Comparison of ENCODE assay signal across 9 mouse cellular contexts in the genomic region with DNA sequence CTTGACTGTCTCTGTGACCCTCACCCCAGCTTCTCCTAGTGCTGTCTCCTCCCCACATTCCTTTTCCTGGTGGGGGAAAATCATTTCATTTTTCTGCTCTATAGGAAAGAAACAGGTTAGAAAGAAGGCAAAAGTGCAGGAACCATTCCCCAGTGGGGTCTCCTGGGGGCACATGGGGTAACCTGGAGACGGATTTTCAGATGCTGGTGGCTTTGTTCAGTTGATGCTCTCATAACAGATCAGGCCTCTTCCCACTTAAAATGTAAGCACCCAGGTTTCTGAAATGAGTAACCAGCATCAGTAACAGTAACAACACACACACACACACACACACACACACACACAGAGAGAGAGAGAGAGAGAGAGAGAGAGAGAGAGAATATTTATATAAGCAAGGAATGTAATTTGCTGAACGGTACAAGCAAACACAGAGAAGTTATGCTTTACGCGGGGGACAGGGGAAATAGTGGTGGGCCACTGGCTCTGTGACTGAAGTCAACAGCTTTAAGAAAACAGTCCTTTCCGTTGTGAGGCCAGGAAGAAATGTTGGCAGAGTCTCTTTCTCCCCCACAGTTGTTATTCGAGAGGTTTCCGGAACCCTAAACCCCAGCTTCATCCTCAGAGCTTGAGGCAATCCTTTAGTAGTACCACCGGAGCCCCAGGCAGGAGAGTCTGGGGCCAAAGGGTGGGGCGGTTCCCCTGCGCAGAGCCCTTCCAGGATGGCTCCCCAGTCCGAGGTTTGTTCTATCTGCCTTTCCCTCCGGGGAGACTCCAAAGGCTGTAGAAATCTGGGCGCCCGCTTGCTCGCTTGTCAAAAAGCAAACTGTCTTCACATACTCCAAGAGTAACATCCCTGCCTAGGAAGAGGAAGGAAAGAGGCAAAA. TPM values are rescaled to one million over a fixed set of nuclear protein-coding genes. Genes with fewer than 3 reads are reported as not detected.
DNase-seq lines count a peak whose midpoint lies in the region; ATAC-seq and TF ChIP-seq lines count a peak whose summit lies in the region.
"Had no signal": no experiment of that assay in that cellular context is flagged by ENCODE, and none has a peak within 500 bp of the region (broad histone marks: within the 10 kb centered on the region; RNA-seq: fewer than 3 reads in every experiment).

No protein-coding gene starts in this region.

- no peaks in the 10 kb centered on the region for H3K36me3 ChIP-seq in CH12.LX (replicated peaks in 1 of 2; ENCODE audit: control insufficient read depth in 1 of 2, insufficient read depth in 1 of 2, low read length in 1 of 2)
- no peaks in the 10 kb centered on the region for H3K36me3 ChIP-seq in forebrain, postnatal 0 days (ENCODE audit: insufficient read depth)
- H3K36me3 ChIP-seq in midbrain, embryonic 10.5 days, result no peaks in the 10 kb centered on the region

- no peak for ATAC-seq in forebrain, postnatal 0 days
- no peak for ATAC-seq in activated CD4-positive, CD25-positive, alpha-beta regulatory T cell, adult 4 months
- ATAC-seq: Patski had no signal

- peaks cover 19% of the 10 kb centered on the region for H3K9me3 ChIP-seq in CH12.LX (replicated peaks; ENCODE audit: low read length)
- H3K9me3 ChIP-seq in forebrain, postnatal 0 days (ENCODE audit: low read length), result no peaks in the 10 kb centered on the region
- H3K9me3 ChIP-seq in midbrain, embryonic 10.5 days (replicated peaks), result no peaks in the 10 kb centered on the region

- TF ChIP-seq POLR2A in CH12.LX (IDR thresholded peaks at IDR 0.05; ENCODE audit: low read depth, low read length), result no peak

- peak overlapping the region; percentile 79 for H3K4me2 ChIP-seq in CH12.LX (ENCODE audit: insufficient read depth, low read depth, poor library complexity, severe bottlenecking)
- H3K4me2 ChIP-seq in forebrain, postnatal 0 days (ENCODE audit: low read depth), result peak overlapping the region; percentile 87

- no peak overlapping the region for H3K9ac ChIP-seq in CH12.LX (ENCODE audit: insufficient read depth, low read depth)
- peak overlapping the region; percentile 71 for H3K9ac ChIP-seq in forebrain, postnatal 0 days

- dilution Hi-C loops in CH12.LX (cut with MboI; ENCODE audit: extremely low pct_ligation_motif_present, extremely low pct_unique_long_range_greater_than_20kb, low sequenced_read_pairs), result no loop called here

- no peak overlapping the region for H3K4me3 ChIP-seq in CH12.LX (replicated peaks in 1 of 3; ENCODE audit: low read depth in 2 of 3, low read length in 2 of 3, poor library complexity in 1 of 3)
- H3K4me3 ChIP-seq in forebrain, postnatal 0 days (ENCODE audit: low read depth, low read length), result peak overlapping the region; percentile 44
- peak overlapping the region; percentile 58 for H3K4me3 ChIP-seq in midbrain, embryonic 10.5 days

- in situ Hi-C loops in CH12.LX (cut with MboI; ENCODE audit: low pct_ligation_motif_present, low pct_unique_long_range_greater_than_20kb, low sequenced_read_pairs), result no loop called here

- peaks cover 0 to 2% of the 10 kb centered on the region in 2 experiments; a peak in 2 of 4 replicates for H3K4me1 ChIP-seq in CH12.LX (ENCODE audit: control insufficient read depth in 1 of 2, insufficient read depth in 2 of 2)
- H3K4me1 ChIP-seq in forebrain, postnatal 0 days (ENCODE audit: insufficient read depth), result no peaks in the 10 kb centered on the region
- peaks cover 55% of the 10 kb centered on the region for H3K4me1 ChIP-seq in midbrain, embryonic 10.5 days

- no peak for TF ChIP-seq CTCF in CH12.LX (conservative IDR thresholded peaks at IDR 0.05 in 1 of 2, IDR thresholded peaks at IDR 0.05 in 1 of 2; ENCODE audit: low read depth in 2 of 2, low read length in 2 of 2)
- no peak for TF ChIP-seq CTCF in forebrain, postnatal 0 days (IDR thresholded peaks at IDR 0.05; ENCODE audit: low read depth)

- no peak for TF ChIP-seq RAD21 in CH12.LX (IDR thresholded peaks at IDR 0.05; ENCODE audit: low read depth, low read length)

- H3K79me2 ChIP-seq in CH12.LX (replicated peaks; ENCODE audit: control insufficient read depth, extremely low read depth, insufficient read depth, poor library complexity, severe bottlenecking), result no peaks in the 10 kb centered on the region

- peaks cover 2% of the 10 kb centered on the region for H3K27me3 ChIP-seq in CH12.LX (replicated peaks)
- H3K27me3 ChIP-seq in forebrain, postnatal 0 days (ENCODE audit: insufficient read depth, low read length), result peaks cover 14% of the 10 kb centered on the region; the same call in 1 of the 2 replicates
- H3K27me3 ChIP-seq in midbrain, embryonic 10.5 days (ENCODE audit: low read depth, poor library complexity, severe bottlenecking), result peaks cover 100% of the 10 kb centered on the region

- no peak overlapping the region for H3K27ac ChIP-seq in CH12.LX (ENCODE audit: insufficient read depth, low read depth)
- H3K27ac ChIP-seq in forebrain, postnatal 0 days (ENCODE audit: low read depth, low read length), result peak overlapping the region; percentile 85
- peak overlapping the region; percentile 86 for H3K27ac ChIP-seq in midbrain, embryonic 10.5 days (replicated peaks)
- H3K27ac ChIP-seq: macrophage had no signal

- no peak for TF ChIP-seq EP300 in CH12.LX (IDR thresholded peaks at IDR 0.05; ENCODE audit: low read length)

- 11% methylated on average over 15 of the region's 15 CpGs for WGBS in forebrain, postnatal 0 days
- under 1% methylated on average over 15 of the region's 15 CpGs for WGBS in midbrain, embryonic 10.5 days

- no peak for DNase-seq in CH12.LX (ENCODE audit: extremely low read depth)
- DNase-seq in ES-CJ7 (ENCODE audit: low read depth, low spot score), result peak; percentile 42
- no peak for DNase-seq in forebrain, postnatal 0 days
- DNase-seq in midbrain, embryonic 10.5 days (ENCODE audit: low spot score), result peak; percentile 56
- DNase-seq in spleen, postnatal 10 days (ENCODE audit: low spot score in 2 of 2), result no peak
- no peak for DNase-seq in adrenal gland, postnatal 36 days

TF ChIP-seq in CH12.LX, 34 proteins besides CTCF, POLR2A, EP300 and RAD21:
- TF ChIP-seq PAX5 (IDR thresholded peaks at IDR 0.05; ENCODE audit: low read length), result no peak
- TF ChIP-seq NELFE (IDR thresholded peaks at IDR 0.05; ENCODE audit: low read depth, low read length), result no peak
- no peak for TF ChIP-seq CHD1 (IDR thresholded peaks at IDR 0.05; ENCODE audit: low read depth, low read length)

RNA-seq across cellular contexts. Expression of gene Lhx2, which starts 8.0 kb away (rescaled TPM):
- total RNA-seq in CH12.LX (2012; rRNA removed) (0.34 and 0.59 TPM in 2 replicates), CH12.LX (2014; rRNA removed) (0.18 and 0.24 TPM in 2 replicates)
- 0.45 and 0.47 TPM in 2 replicates for polyA plus RNA-seq in CH12.LX (2012; ENCODE audit: insufficient read length, low read depth)
- 82.8 and 87.6 TPM in 2 replicates for total RNA-seq in forebrain, postnatal 0 days (2014; rRNA removed)
- 43.5 and 45.9 TPM in 2 replicates for polyA plus RNA-seq in forebrain, postnatal 0 days (2015; fragmentation: Nextera tagmentation; extraction: Ambion mirVana)
- polyA plus RNA-seq in midbrain, embryonic 10.5 days (2016; fragmentation: Nextera tagmentation; extraction: Ambion mirVana), result 23.3 and 29.0 TPM in 2 replicates
- polyA plus RNA-seq in activated CD4-positive, CD25-positive, alpha-beta regulatory T cell, adult 4 months (2017; shearing (Covaris generic)), result not detected
- not detected for total RNA-seq in adrenal gland, postnatal 36 days (2021)

RNA-seq across cellular contexts. Expression of gene Dennd1a, which starts 59.9 kb away (rescaled TPM):
- total RNA-seq in CH12.LX (2012; rRNA removed) (4.1 and 4.3 TPM in 2 replicates), CH12.LX (2014; rRNA removed) (2.1 and 2.7 TPM in 2 replicates)
- polyA plus RNA-seq in CH12.LX (2012; ENCODE audit: insufficient read length, low read depth), result 5.9 and 7.3 TPM in 2 replicates
- total RNA-seq in forebrain, postnatal 0 days (2014; rRNA removed), result 39.8 and 52.1 TPM in 2 replicates
- 14.1 and 16.7 TPM in 2 replicates for polyA plus RNA-seq in forebrain, postnatal 0 days (2015; fragmentation: Nextera tagmentation; extraction: Ambion mirVana)
- 10.1 and 13.3 TPM in 2 replicates for polyA plus RNA-seq in midbrain, embryonic 10.5 days (2016; fragmentation: Nextera tagmentation; extraction: Ambion mirVana)
- 10 to 100 TPM in 1 of 2 experiments, 1 to 10 TPM in 1; 8.8 to 13.4 TPM for polyA plus RNA-seq in activated CD4-positive, CD25-positive, alpha-beta regulatory T cell, adult 4 months (2017; shearing (Covaris generic))
- 10 to 100 TPM; 25.3 to 26.6 TPM for total RNA-seq in adrenal gland, postnatal 36 days (2021)

Comparison
In these comparisons a context has a peak if more than half of its experiments do, and no peak if none do; other contexts are left out.
1. DNase-seq: peak in ES-CJ7 (single experiment) and midbrain, embryonic 10.5 days (single experiment); none in CH12.LX (single experiment), forebrain, postnatal 0 days (single experiment), spleen, postnatal 10 days (0 of 2) and adrenal gland, postnatal 36 days (0 of 2).
2. H3K4me3 ChIP-seq: peak in forebrain, postnatal 0 days (single experiment) and midbrain, embryonic 10.5 days (single experiment); none in CH12.LX (0 of 3).
3. RNA of gene Lhx2, which starts 8.0 kb away (polyA plus RNA-seq): 43.5 to 45.9 TPM in forebrain, postnatal 0 days and 23.3 to 29.0 TPM in midbrain, embryonic 10.5 days; 0.45 to 0.47 TPM in CH12.LX and not detected in activated CD4-positive, CD25-positive, alpha-beta regulatory T cell, adult 4 months; every median in the first group is over 10 times any median in the second.